Mouse (Mus musculus): ENCODE measurements around the gene Dcaf1. TPM values are rescaled to one million over a fixed set of nuclear protein-coding genes. Genes with fewer than 3 reads are reported as not detected.

Gene Dcaf1
- polyA plus RNA-seq, 2 experiments from 2014 or later = 22.7 to 37.2 TPM

GRCm38 (mm10) chr9:106881071-106881755 is 59.5 kb downstream of the Dcaf1 start:
- no peak for ATAC-seq

- no peak for ATAC-seq
These were observed 60.5 kb downstream of the Dcaf1 start for GRCm38 (mm10) chr9:106882176-106882575.

GRCm38 (mm10) chr9:106883085-106883484 is 61.4 kb downstream of the Dcaf1 start:
- ATAC-seq = no peak

- no peak for ATAC-seq
These were observed 62.6 kb downstream of the Dcaf1 start for GRCm38 (mm10) chr9:106884306-106884705.

- ATAC-seq = no peak
These were observed 63.6 kb downstream of the Dcaf1 start for GRCm38 (mm10) chr9:106884996-106885900.

DNA sequence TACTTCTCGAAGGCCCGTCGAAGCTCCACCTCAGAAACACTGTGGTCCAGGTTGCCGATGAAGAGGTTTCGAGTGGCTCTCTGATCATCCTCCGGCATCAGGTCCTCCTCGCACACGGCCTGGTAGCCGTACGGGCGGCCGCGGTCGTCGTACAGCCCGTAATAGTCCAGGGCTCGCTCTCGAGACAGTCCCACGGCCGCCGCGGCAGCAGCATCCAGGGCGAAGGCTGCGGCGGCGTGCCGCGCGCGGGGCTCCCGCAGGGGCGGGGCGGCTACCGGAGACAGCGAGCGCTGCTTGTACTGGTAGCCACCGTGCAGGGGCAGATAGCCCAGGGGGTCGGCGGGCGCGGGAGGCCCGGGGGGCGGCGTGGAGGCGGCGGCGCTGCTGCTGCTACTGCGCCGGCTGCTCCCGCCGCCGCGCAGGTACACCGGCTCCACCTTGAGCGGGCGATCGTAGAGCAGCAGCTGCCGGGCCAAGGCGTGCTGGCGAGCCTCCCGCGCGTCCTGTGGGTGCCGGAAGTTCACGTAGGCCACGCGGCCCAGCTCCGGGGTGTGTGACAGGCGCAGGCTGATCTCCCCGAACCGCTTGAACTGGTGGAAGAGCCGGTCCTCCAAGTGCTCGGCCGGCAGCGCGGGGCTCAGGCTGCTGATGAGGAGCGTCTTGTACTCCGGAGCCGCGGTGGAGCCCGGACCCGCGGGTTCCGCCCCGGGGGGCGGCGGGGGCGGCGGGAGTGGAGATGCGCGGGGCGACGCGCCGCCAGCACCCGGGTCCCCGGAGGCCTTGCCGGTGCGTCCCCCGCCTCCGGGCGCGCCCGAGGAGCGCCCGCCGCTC is 64.4 kb downstream of the Dcaf1 start:
- ATAC-seq = peak; percentile 25

DNA sequence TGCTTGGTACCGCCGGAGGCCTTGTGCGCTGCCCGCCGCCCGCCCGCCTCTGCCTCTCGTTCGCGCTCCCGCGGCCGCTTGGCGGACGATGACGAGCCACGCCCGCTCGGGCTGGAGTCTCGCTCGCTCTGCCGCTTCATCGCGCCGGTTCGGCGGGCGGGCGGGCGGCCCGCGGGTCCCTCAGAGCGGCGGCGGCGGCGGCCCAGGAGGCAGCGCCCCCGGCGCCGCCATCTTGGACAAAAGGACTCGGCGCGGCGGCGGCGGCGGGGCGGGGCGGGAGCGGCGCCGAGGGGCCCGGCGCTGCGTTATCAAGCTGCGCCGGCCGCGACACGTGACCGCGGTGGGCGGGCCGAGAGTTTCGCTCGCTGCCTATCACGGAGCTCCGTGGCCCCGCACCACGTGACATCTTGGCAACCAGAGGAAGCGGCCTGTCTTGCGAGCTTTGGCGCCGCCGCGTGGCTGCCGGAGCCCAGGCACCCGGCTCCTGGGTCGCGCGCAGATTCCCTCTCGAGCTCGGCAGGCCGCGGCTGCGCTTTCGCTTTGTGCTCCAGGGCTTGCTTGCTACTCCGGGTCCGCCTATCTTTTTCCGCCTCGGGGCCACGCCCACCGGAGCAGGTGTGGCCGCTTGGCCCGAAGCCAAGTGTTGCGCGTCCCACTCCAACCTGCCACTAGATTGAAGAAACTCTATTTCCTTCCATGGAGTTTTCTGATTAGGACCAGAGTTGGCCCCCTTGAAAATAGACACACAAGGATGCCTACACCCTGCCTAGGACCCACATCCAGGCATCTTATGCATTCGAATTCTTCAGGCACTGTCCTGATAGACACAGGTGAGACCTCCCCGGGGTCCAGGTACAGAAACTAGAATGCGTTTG is 65.4 kb downstream of the Dcaf1 start, which contains the start of gene Rbm15b:
Gene Rbm15b, minus strand, starts transcription at position 601 of the 875 bp plus-strand sequence.
- peak; percentile 73 for ATAC-seq

GRCm38 (mm10) chr9:106888346-106888745 is 66.7 kb downstream of the Dcaf1 start:
- no peak for ATAC-seq

DNA sequence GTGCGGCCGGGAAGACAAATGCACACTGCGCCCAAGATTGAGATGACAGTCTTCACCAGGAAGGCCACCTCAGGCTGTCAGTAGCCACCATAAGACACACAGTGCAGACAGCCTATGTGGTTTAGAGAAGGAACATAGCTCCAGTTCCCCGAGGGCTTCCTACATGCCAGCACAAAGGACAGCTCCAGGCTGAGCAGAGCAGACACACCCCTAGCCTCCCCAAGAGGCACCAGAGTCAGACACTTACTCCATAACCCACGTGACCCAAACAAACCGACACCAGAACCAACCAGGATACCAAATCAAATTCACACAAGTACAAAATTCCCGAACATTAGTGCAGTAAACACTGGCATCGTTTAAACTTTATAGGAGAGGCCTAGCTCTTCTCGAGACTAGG is 67.6 kb downstream of the Dcaf1 start:
- no peak for ATAC-seq

GRCm38 (mm10) chr9:106890496-106891240 is 69.0 kb downstream of the Dcaf1 start:
- no peak for ATAC-seq

- no peak for ATAC-seq
These were observed 69.7 kb downstream of the Dcaf1 start for GRCm38 (mm10) chr9:106891341-106891741.

DNA sequence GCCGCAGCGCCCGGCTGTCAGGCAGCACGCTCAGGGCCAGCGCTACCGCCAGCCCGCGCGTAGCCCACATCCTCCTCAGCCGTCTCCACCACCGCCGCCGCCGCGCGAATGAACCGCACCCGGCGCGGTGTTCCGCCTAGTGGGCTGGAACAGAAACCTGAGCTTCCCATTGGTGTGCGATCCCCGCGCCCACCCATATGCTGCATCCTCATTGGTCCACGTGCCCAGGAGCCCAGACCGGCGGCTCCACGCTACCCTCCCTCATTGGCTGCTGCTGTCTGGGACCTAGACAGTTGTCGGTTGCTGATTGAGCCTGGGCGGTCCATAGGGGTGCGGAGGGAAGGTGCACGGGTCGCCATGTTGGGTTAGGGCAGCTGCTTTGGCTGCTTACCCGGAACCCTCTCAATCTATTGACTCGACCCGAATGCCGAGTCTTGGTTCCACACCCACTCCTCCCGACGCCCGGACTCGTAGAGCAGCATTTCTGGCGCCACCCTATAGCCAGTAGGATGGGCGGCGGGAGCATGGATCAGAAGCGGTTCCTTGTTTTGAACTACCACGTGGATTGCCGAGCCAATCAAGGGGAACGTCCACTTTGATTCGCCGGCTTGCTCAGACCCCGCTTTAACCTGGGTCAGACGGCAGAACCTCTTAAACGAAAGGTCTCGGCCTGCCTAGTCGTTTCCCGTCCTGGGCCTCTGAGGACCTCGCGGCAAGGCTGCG is 70.3 kb downstream of the Dcaf1 start, which contains the start of gene Manf:
Gene Manf, minus strand, starts transcription at position 151 of the 723 bp plus-strand sequence.
- ATAC-seq = peak; percentile 88

DNA sequence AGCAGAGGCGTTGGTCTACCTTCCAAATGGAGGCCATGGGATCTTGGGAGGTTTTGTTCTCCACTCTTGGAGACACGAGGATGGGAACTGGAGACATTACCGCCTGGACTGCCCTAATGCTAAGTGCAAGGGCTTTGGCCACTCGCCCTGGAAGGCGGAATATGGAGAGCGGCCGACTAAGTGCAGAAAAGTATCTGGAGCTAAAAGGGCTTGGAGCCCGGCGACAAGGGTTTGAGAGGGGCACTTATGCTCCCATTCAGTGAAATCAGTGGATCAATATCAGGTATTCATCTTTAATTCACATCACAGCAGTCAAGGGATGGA is 70.8 kb downstream of the Dcaf1 start:
- no peak for ATAC-seq

GRCm38 (mm10) chr9:106893327-106893726 is 71.7 kb downstream of the Dcaf1 start:
- ATAC-seq = no peak

- ATAC-seq = no peak
These were observed 77.2 kb downstream of the Dcaf1 start for GRCm38 (mm10) chr9:106898901-106899300.

DNA sequence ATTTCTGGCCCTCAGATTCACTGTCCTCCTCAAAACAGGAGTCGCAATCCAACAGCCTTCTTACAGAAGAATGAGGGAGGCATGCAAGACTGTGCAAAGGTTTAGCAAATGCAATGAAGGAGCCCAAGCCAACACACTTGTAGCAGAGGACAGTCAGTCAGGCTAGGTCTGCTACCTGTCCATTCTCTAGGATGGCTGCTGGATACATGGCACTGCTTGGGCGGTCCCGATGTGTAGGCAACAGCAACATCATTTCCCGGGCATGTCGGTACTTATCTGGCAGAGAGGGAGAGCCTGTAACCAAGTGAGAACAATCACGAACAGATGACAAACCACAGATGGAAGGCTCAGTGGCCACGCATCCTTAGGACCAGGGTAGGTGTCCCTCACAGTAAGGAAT is 79.9 kb downstream of the Dcaf1 start:
- no peak for ATAC-seq

DNA sequence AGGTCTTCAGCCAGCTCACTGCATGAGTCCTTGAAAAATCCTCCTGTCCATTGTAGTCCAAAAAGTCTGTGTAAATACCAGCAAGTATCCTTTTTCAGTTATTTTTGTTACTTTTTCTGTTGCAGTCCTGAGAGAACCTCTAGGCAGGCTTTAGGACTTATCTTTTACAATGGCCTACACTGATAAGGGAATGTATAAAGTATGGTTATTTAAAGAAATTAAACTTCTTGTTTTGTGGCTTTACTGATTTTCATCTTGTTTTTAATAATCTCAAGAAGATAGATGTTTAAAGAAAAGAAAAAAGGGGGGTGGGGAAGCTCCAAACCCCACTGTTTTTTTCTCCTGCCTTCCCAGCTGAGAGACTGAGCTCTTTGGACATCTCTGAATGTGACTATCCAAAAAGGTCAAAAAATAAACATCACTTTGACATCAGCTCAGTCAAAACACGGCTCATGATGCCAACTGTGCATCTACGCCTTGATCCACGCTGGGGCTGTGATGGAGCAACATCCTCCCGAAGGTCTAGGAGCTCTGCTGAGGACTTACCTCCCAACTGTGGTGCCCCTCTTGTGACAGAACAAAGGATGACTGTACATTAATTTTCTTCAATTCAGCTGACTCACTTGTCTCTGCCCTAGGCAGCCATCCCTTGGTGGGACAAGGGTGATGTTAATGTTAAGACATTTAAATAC is 81.6 kb downstream of the Dcaf1 start:
- ATAC-seq = no peak

- ATAC-seq = no peak
These were observed 82.1 kb downstream of the Dcaf1 start for GRCm38 (mm10) chr9:106903791-106904134.

DNA sequence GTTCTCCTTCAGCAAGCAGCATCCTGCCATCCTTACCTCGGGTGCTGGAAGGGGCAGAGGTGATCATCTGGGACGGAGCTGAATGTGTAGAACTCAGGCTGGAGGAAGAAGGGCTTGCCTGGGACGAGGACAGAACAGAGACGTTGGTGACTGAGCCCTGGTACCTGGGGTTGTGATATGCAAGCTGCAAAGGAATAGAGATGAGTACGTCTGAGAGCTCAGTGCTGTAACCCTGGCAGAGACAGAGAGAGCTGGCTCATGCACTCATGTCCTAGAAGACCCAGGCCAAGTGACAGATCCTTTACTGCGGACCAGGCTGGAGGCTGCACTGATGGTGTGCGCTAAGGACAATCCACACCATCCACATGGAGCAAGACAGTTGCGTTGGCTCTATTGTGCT is 84.9 kb downstream of the Dcaf1 start:
- no peak for ATAC-seq

DNA sequence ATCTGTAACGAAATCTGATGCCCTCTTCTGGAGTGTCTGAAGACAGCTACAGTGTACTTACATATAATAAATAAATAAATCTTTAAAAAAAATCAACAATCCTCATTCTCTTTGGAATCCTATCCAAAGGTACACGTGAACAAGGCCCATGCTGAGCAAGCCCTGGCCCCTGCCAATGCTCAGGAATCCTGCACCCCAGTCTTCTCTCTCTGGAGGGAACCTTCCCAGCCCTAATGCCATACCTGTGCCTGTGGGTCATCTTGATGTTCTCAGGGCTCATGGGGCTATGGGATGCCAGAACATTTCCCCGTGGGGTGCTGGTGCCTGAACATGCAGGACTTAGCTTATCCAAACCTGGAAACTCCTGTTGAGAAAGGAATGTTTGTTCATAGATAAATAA is 86.5 kb downstream of the Dcaf1 start:
- no peak for ATAC-seq

Data from CD4-positive, CD25-positive, alpha-beta regulatory T cell, adult 4 months (primary cell).